Mouse (Mus musculus): ENCODE data around the gene Tob2. TPM values are rescaled to one million over a fixed set of nuclear protein-coding genes. Genes with fewer than 3 reads are reported as not detected.

Gene Tob2
- total and polyA plus RNA-seq, 3 experiments: 5.6 to 25.3 (median 22.0) TPM

DNA sequence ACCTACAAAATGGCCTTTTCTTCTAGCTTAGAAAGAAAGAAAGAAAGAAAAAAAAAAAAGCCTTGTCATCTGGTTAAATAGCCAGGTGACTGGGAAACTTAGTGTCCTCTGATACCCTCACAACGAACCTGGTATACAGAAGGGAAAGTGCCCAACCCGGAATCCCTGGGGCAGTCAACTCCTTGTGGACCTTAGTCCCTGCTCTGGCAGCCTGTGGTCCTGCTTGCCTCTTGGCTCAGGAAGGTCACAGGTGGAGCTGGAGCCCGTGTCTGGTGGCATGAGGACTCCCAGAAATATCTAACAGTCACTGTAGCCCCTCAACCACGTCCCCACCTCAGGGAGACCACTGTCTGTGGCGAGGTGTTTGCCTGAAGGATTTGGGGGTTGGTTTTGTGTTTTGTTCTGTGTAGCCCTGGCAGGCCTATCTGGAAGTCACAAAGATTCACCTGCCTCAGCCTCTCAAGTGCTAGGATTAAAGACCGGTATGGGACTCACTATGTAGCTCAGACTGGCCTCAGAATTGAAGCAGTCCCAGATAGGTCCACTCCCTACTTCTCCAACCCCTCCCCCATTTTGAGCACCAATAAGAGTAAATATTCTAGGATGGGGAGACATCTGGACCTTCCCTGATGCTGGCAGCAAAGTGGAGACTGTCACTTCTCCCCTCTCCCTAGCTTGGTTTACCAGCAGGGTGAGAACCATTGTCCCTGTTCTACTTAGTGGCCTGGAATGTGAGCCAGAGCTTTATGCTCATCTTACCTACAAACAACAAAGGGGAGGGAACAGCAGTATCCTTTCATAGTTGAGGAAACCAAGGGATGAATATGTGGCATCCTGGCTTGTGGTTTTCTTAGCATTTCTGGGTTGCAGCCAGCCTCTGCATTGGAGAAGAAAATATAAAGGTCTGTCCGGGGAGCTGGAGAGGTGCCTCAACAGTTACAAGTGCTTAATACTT lies 21.4 kb downstream of the Tob2 start:
- in situ Hi-C loops (cut with MboI; ENCODE audit: low pct_ligation_motif_present, low pct_unique_long_range_greater_than_20kb, low sequenced_read_pairs): no loop called here
- no peak for TF ChIP-seq SIN3A (IDR thresholded peaks at IDR 0.05; ENCODE audit: low read length)
- no peak for TF ChIP-seq ETS1 (conservative IDR thresholded peaks at IDR 0.05; ENCODE audit: low read depth, low read length)
- TF ChIP-seq CTCF (conservative IDR thresholded peaks at IDR 0.05 in 1 of 2, IDR thresholded peaks at IDR 0.05 in 1 of 2; ENCODE audit: low read depth in 2 of 2, low read length in 2 of 2): no peak
- TF ChIP-seq UBTF (IDR thresholded peaks at IDR 0.05; ENCODE audit: low read depth, low read length): no peak
- TF ChIP-seq ZKSCAN1 (IDR thresholded peaks at IDR 0.05; ENCODE audit: borderline replicate concordance, low read depth, low read length): no peak
- no peak for TF ChIP-seq JUN (IDR thresholded peaks at IDR 0.05; ENCODE audit: insufficient read depth, low read depth, low read length)
- no peak for TF ChIP-seq MXI1 (IDR thresholded peaks at IDR 0.05; ENCODE audit: low read depth, low read length)
- no peak for TF ChIP-seq TBP (conservative IDR thresholded peaks at IDR 0.05; ENCODE audit: low read depth, low read length)
- no peak for TF ChIP-seq MAZ (IDR thresholded peaks at IDR 0.05; ENCODE audit: low read depth, low read length)
- no peak for TF ChIP-seq EP300 (IDR thresholded peaks at IDR 0.05; ENCODE audit: low read length)
- TF ChIP-seq ZC3H11A (IDR thresholded peaks at IDR 0.05; ENCODE audit: low read depth, low read length): no peak
- no peak for TF ChIP-seq GABPA (IDR thresholded peaks at IDR 0.05; ENCODE audit: insufficient replicate concordance, low read depth, low read length)
- no peak for TF ChIP-seq NELFE (IDR thresholded peaks at IDR 0.05; ENCODE audit: low read depth, low read length)
- TF ChIP-seq MAX (IDR thresholded peaks at IDR 0.05; ENCODE audit: low read length): no peak
- no peak for TF ChIP-seq IRF4 (IDR thresholded peaks at IDR 0.05; ENCODE audit: low read depth, low read length)
- TF ChIP-seq E2F4 (IDR thresholded peaks at IDR 0.05; ENCODE audit: insufficient replicate concordance, low read depth, low read length): no peak
- no peak for TF ChIP-seq CHD1 (IDR thresholded peaks at IDR 0.05; ENCODE audit: low read depth, low read length)
- TF ChIP-seq CHD2 (IDR thresholded peaks at IDR 0.05; ENCODE audit: low read length): no peak
- TF ChIP-seq MAFK (IDR thresholded peaks at IDR 0.05; ENCODE audit: insufficient replicate concordance, low read length): no peak
- DNase-seq (ENCODE audit: extremely low read depth): no peak
- Histone ChIP-seq H3K36me3 (replicated peaks in 1 of 2; ENCODE audit: control insufficient read depth in 1 of 2, insufficient read depth in 1 of 2, low read length in 1 of 2) (no peaks in the 10 kb centered on the region), H3K4me3 (replicated peaks in 1 of 3; ENCODE audit: low read depth in 2 of 3, low read length in 2 of 3, poor library complexity in 1 of 3) (no peak overlapping the region), H3K4me2 (ENCODE audit: insufficient read depth, low read depth, poor library complexity, severe bottlenecking) (no peak overlapping the region), H3K9me3 (replicated peaks; ENCODE audit: low read length) (no peaks in the 10 kb centered on the region), H3K4me1 (ENCODE audit: control insufficient read depth in 1 of 2, insufficient read depth in 2 of 2) (peaks cover 6 to 30% of the 10 kb centered on the region in 2 experiments; a peak in 3 of 4 replicates), H3K27ac (ENCODE audit: insufficient read depth, low read depth) (no peak overlapping the region), H3K27me3 (replicated peaks) (no peaks in the 10 kb centered on the region), H3K9ac (ENCODE audit: insufficient read depth, low read depth) (no peak overlapping the region), H3K79me2 (replicated peaks; ENCODE audit: control insufficient read depth, extremely low read depth, insufficient read depth, poor library complexity, severe bottlenecking) (no peaks in the 10 kb centered on the region)
- dilution Hi-C loops (cut with MboI; ENCODE audit: extremely low pct_ligation_motif_present, extremely low pct_unique_long_range_greater_than_20kb, low sequenced_read_pairs): no loop called here

Measured in CH12.LX (cell line).